Mouse (Mus musculus): Measurements from ENCODE around the gene Rxfp3. TPM values are rescaled to one million over a fixed set of nuclear protein-coding genes. Genes with fewer than 3 reads are reported as not detected.

Rxfp3 gene
- polyA plus RNA-seq (2012; ENCODE audit: low replicate concordance): not detected in 2 replicates

GRCm38 (mm10) chr15:11037711-11038110, at the start of gene Rxfp3:
Gene Rxfp3, minus strand, starts transcription at chr15:11037991.

GRCm38 (mm10) chr15:11064558-11065411, 27.0 kb upstream of the Rxfp3 start, which contains the start of gene Adamts12:
Gene Adamts12, plus strand, starts transcription at chr15:11064790.

GRCm38 (mm10) chr15:11000421-11000820, 37.4 kb downstream of the Rxfp3 start, which contains the start of gene Slc45a2:
Gene Slc45a2, plus strand, starts transcription at chr15:11000721.

Other genes starting within 250 kb of the Rxfp3 start
- gene C1qtnf3, start 85.7 kb downstream of the Rxfp3 start, polyA plus RNA-seq (2012; ENCODE audit: low replicate concordance): 0.09 TPM in 1 of 2 replicates, not detected in the other
- 1.0 and 3.1 TPM in 2 replicates for gene Amacr, start 56.2 kb downstream of the Rxfp3 start, polyA plus RNA-seq (2012; ENCODE audit: low replicate concordance)
- not detected in 2 replicates for gene Slc45a2, start 37.3 kb downstream of the Rxfp3 start, polyA plus RNA-seq (2012; ENCODE audit: low replicate concordance)
- gene Adamts12, start 26.8 kb upstream of the Rxfp3 start, polyA plus RNA-seq (2012; ENCODE audit: low replicate concordance): not detected in 2 replicates